Mouse (Mus musculus) hindbrain, embryonic 16.5 days (tissue): ENCODE measurements at regions not wholly inside any gene's neighbourhood (a gene's known extent, or its start where the extent isn't known, plus 50 kb on each side); places are given as distances from the start of the nearest gene placed in this dataset.

Experiments used
- ATAC-seq: fragments of 200-750 bp; cut with Nextera tagmentation; 2 replicates; pipeline ENCODE4 v1.8.0; 2017; ENCODE audit warnings: moderate TSS enrichment, moderate library complexity
- H3K27ac ChIP-seq: fragments of 300-500 bp; sonication (generic); 2 replicates; pipeline ENCODE4 v1.5.1; 2014; ENCODE audit warnings: low read depth, mild to moderate bottlenecking, control low read depth, low read length, moderate library complexity
- H3K27me3 ChIP-seq: fragments of 300-500 bp; sonication (generic); replicated peaks from 2 replicates; pipeline ENCODE4 v1.6.1; 2014; ENCODE audit warnings: low read length; ENCODE audit not compliant: control insufficient read depth, insufficient read depth
- H3K36me3 ChIP-seq: fragments of 300-500 bp; sonication (generic); 2 replicates; pipeline ENCODE4 v1.6.1; 2014; ENCODE audit warnings: mild to moderate bottlenecking, low read length, moderate library complexity, mixed read lengths; ENCODE audit not compliant: control insufficient read depth, insufficient read depth
- H3K4me1 ChIP-seq: fragments of 300-500 bp; sonication (generic); 2 replicates; pipeline ENCODE4 v1.6.1; 2014; ENCODE audit warnings: low read depth, low read length; ENCODE audit not compliant: control insufficient read depth, insufficient read depth
- H3K4me2 ChIP-seq: fragments of 300-500 bp; sonication (generic); 2 replicates; pipeline ENCODE4 v1.6.1; 2014; ENCODE audit warnings: mild to moderate bottlenecking, low read length, control low read depth, moderate library complexity
- H3K4me3 ChIP-seq: fragments of 300-500 bp; sonication (generic); 2 replicates; pipeline ENCODE4 v1.5.1; 2014; ENCODE audit warnings: mild to moderate bottlenecking, low read length, control low read depth, moderate library complexity
- H3K9ac ChIP-seq: fragments of 300-500 bp; sonication (generic); 2 replicates; pipeline ENCODE4 v1.6.1; 2014; ENCODE audit warnings: low read depth, mild to moderate bottlenecking, control low read depth, low read length, moderate library complexity
- H3K9me3 ChIP-seq: fragments of 300-500 bp; sonication (generic); 2 replicates; pipeline ENCODE4 v1.6.1; 2014; ENCODE audit warnings: mild to moderate bottlenecking, low read length, moderate library complexity; ENCODE audit not compliant: control insufficient read depth
- WGBS: fragments of 180-500 bp; shearing (Covaris S2); extraction: QIAGEN DNeasy Blood & Tissue Kit; methylation state at CpG from one replicate; pipeline ENCODE4 v1.1.7; 2014; 5-methylcytosine and 5-hydroxymethylcytosine counted together

GRCm38 (mm10) chr12:14415543-14416181, 263.8 kb upstream of the Fam84a start:
- H3K9ac ChIP-seq: no peak overlapping the region
- H3K27me3 ChIP-seq: no peaks in the 10 kb centered on the region
- H3K4me1 ChIP-seq: no peaks in the 10 kb centered on the region
- ATAC-seq: no peak
- whole genome bisulfite sequencing: 85% methylated on average over 3 of the region's 3 CpGs
- H3K27ac ChIP-seq: no peak overlapping the region
- H3K4me2 ChIP-seq: no peak overlapping the region
- H3K9me3 ChIP-seq: no peaks in the 10 kb centered on the region
- H3K36me3 ChIP-seq: no peaks in the 10 kb centered on the region
- H3K4me3 ChIP-seq: no peak overlapping the region

- Histone ChIP-seq H3K4me3 (no peak overlapping the region), H3K27me3 (no peaks in the 10 kb centered on the region), H3K9ac (no peak overlapping the region), H3K4me2 (no peak overlapping the region), H3K9me3 (no peaks in the 10 kb centered on the region), H3K4me1 (no peaks in the 10 kb centered on the region), H3K36me3 (no peaks in the 10 kb centered on the region), H3K27ac (no peak overlapping the region)
- 88% methylated on average over 1 of the region's 1 CpGs for WGBS
- ATAC-seq: no peak
Measured at GRCm38 (mm10) chr12:14411102-14411501, 259.2 kb upstream of the Fam84a start.

GRCm38 (mm10) chr12:14405796-14406195, 253.9 kb upstream of the Fam84a start:
- Histone ChIP-seq H3K9ac (no peak overlapping the region), H3K27me3 (no peaks in the 10 kb centered on the region), H3K36me3 (no peaks in the 10 kb centered on the region), H3K4me3 (no peak overlapping the region), H3K27ac (no peak overlapping the region), H3K9me3 (no peaks in the 10 kb centered on the region), H3K4me2 (no peak overlapping the region), H3K4me1 (no peaks in the 10 kb centered on the region)
- no peak for ATAC-seq
- 91% methylated on average over 1 of the region's 1 CpGs for WGBS

GRCm38 (mm10) chr12:14376211-14376610, 224.4 kb upstream of the Fam84a start:
- H3K27me3 ChIP-seq: no peaks in the 10 kb centered on the region
- no peaks in the 10 kb centered on the region for H3K9me3 ChIP-seq
- no peak for ATAC-seq
- H3K9ac ChIP-seq: no peak overlapping the region
- no peaks in the 10 kb centered on the region for H3K36me3 ChIP-seq
- no peak overlapping the region for H3K4me2 ChIP-seq
- H3K4me3 ChIP-seq: no peak overlapping the region
- H3K27ac ChIP-seq: no peak overlapping the region
- H3K4me1 ChIP-seq: no peaks in the 10 kb centered on the region
- WGBS: 93% methylated on average over 6 of the region's 6 CpGs

- no peaks in the 10 kb centered on the region for H3K27me3 ChIP-seq
- 54% methylated on average over 5 of the region's 5 CpGs for WGBS
- ATAC-seq: 0 out of 2 replicates have a peak, but pooled peaks have one; percentile 34
- H3K27ac ChIP-seq: no peak overlapping the region
- H3K9ac ChIP-seq: no peak overlapping the region
- H3K4me1 ChIP-seq: no peaks in the 10 kb centered on the region
- H3K4me2 ChIP-seq: no peak overlapping the region
- H3K36me3 ChIP-seq: no peaks in the 10 kb centered on the region
- H3K4me3 ChIP-seq: no peak overlapping the region
- no peaks in the 10 kb centered on the region for H3K9me3 ChIP-seq
Measured at GRCm38 (mm10) chr12:14338244-14338799, 186.5 kb upstream of the Fam84a start.

GRCm38 (mm10) chr12:14337813-14338212, 186.0 kb upstream of the Fam84a start:
- H3K4me2 ChIP-seq: no peak overlapping the region
- H3K9me3 ChIP-seq: no peaks in the 10 kb centered on the region
- 59% methylated on average over 3 of the region's 3 CpGs for WGBS
- H3K27me3 ChIP-seq: no peaks in the 10 kb centered on the region
- no peaks in the 10 kb centered on the region for H3K36me3 ChIP-seq
- ATAC-seq: no peak
- H3K4me3 ChIP-seq: no peak overlapping the region
- no peak overlapping the region for H3K9ac ChIP-seq
- no peak overlapping the region for H3K27ac ChIP-seq
- no peaks in the 10 kb centered on the region for H3K4me1 ChIP-seq

GRCm38 (mm10) chr12:14318693-14319092, 166.8 kb upstream of the Fam84a start:
- Histone ChIP-seq H3K9ac (no peak overlapping the region), H3K36me3 (no peaks in the 10 kb centered on the region), H3K27me3 (no peaks in the 10 kb centered on the region), H3K9me3 (no peaks in the 10 kb centered on the region), H3K4me2 (no peak overlapping the region), H3K27ac (no peak overlapping the region), H3K4me3 (no peak overlapping the region), H3K4me1 (no peaks in the 10 kb centered on the region)
- 95% methylated on average over 3 of the region's 3 CpGs for WGBS
- ATAC-seq: no peak

GRCm38 (mm10) chr12:14316392-14316791, 164.5 kb upstream of the Fam84a start:
- Histone ChIP-seq H3K4me3 (no peak overlapping the region), H3K27me3 (no peaks in the 10 kb centered on the region), H3K27ac (no peak overlapping the region), H3K4me2 (no peak overlapping the region), H3K9me3 (no peaks in the 10 kb centered on the region), H3K9ac (no peak overlapping the region), H3K36me3 (no peaks in the 10 kb centered on the region), H3K4me1 (no peaks in the 10 kb centered on the region)
- no peak for ATAC-seq
- 71% methylated on average over 2 of the region's 2 CpGs for WGBS

GRCm38 (mm10) chr12:14315780-14316179, 163.9 kb upstream of the Fam84a start:
- peak; percentile 73; the same call in 1 of the 2 replicates for ATAC-seq
- H3K27me3 ChIP-seq: no peaks in the 10 kb centered on the region
- WGBS: 45% methylated on average over 5 of the region's 5 CpGs

More at GRCm38 (mm10) chr12:14315780-14316179, 163.9 kb upstream of the Fam84a start:
- H3K4me1 ChIP-seq: no peaks in the 10 kb centered on the region
- no peak overlapping the region for H3K4me2 ChIP-seq
- no peaks in the 10 kb centered on the region for H3K36me3 ChIP-seq
- no peak overlapping the region for H3K4me3 ChIP-seq
- no peak overlapping the region for H3K9ac ChIP-seq
- H3K9me3 ChIP-seq: no peaks in the 10 kb centered on the region
- H3K27ac ChIP-seq: no peak overlapping the region
